Mouse (Mus musculus): Measurements from ENCODE around the gene Btg2. TPM values are rescaled to one million over a fixed set of nuclear protein-coding genes. Genes with fewer than 3 reads are reported as not detected.

Gene Btg2
- total and polyA plus RNA-seq, 3 experiments: 29.9 to 33.5 (median 31.0) TPM

DNA sequence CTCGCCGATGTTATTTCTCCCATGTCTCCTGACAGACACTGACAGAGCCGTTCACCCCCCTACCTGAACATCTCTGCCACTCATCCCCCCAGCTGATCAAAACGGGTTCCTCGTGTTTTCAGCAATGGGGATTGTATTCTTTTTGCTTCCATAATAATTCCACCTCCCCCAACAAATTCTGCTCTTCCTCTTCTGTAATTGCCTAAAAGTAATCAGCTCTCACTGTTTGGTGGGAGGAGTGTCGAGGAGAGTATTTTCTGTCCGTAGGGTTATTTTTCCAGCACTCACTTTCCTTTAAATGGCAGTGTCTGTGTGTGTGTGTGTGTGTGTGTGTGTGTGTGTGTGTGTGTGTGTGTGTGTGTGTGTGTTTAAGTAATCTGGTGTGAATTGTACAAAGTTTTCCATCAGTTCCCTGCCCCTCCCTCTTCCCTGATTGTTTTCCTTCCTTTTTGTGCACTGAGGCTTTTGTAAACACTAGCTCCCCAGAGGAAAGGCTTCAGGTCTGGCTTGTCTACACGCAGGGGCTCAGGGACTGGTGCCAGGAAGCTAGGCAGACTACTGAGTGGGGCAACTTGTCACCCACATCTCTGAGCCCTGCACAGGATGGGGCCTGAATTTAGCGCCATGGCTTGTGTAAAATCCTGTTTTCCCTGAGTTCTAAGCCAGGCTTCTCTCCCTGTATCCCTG, 700 bp upstream of the Btg2 start:
- TF ChIP-seq POLR2A (IDR thresholded peaks at IDR 0.05; ENCODE audit: insufficient read depth, low read depth, low read length) (peak; percentile 64; the same call in 1 of the 2 replicates), CTCF (IDR thresholded peaks at IDR 0.05) (no peak), EP300 (IDR thresholded peaks at IDR 0.05; ENCODE audit: insufficient read depth, low read depth, low read length) (peak; percentile 92)
- 10% methylated on average over 9 of the region's 9 CpGs for WGBS
- peaks cover 24% of the 10 kb centered on the region for H3K36me3 ChIP-seq (ENCODE audit: control insufficient read depth, insufficient read depth, low read length)
- peak overlapping the region; percentile 99 for H3K27ac ChIP-seq
- peaks cover 35% of the 10 kb centered on the region for H3K4me1 ChIP-seq (ENCODE audit: control insufficient read depth, insufficient read depth, low read length)
- peak overlapping the region; percentile 64 for H3K9ac ChIP-seq (ENCODE audit: low read depth, low read length)
- H3K4me3 ChIP-seq: peak overlapping the region; percentile 40
- peak; percentile 74 to 82 for DNase-seq
- intact Hi-C loops (cut with DNase I): no loop called here
- no peaks in the 10 kb centered on the region for H3K27me3 ChIP-seq (ENCODE audit: control insufficient read depth, insufficient read depth, low read length)
- H3K79me2 ChIP-seq (replicated peaks; ENCODE audit: control insufficient read depth, insufficient read depth, low read length): peaks cover 2% of the 10 kb centered on the region

DNA sequence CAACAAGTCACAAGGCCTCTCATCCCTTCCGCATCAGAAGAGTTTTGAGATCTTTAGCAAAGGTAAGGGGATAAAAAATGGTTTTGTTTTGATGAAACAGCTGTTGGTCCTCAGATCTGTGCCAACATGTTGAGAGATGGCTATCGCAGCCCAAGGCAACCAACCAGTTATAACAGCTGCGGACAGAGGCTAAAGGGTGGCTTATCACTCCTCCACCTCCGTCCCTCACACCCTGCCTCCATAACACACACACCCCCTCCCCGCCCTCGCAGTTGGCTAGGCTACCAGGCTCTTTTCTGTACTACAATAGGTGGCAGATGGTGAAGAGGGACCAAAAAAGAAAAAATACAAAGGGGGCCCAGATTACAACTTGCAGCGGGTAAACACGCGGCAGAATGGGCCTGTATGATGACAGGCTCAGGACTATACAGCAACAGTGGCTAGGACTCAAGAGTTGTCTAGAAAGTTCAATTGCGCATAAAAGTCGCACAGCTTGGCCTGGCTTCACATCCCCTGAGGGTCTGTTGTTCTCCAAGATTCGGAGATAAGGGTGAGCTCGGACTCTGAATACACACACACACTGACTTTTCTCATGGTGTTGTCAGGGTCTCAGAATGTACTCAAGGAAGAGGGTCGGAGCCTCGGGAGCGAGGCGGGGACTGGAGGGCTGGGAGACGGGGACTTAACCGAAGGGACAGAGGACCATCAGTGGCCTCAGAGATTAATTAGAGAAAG, 692 bp downstream of the Btg2 start:
- Histone ChIP-seq H3K36me3 (ENCODE audit: control insufficient read depth, insufficient read depth, low read length) (peaks cover 32% of the 10 kb centered on the region), H3K27me3 (ENCODE audit: control insufficient read depth, insufficient read depth, low read length) (no peaks in the 10 kb centered on the region), H3K79me2 (replicated peaks; ENCODE audit: control insufficient read depth, insufficient read depth, low read length) (peaks cover 2% of the 10 kb centered on the region), H3K9ac (ENCODE audit: low read depth, low read length) (peak overlapping the region; percentile 91), H3K4me3 (peak overlapping the region; percentile 65), H3K27ac (peak overlapping the region; percentile 96), H3K4me1 (ENCODE audit: control insufficient read depth, insufficient read depth, low read length) (peaks cover 35% of the 10 kb centered on the region)
- intact Hi-C loops (cut with DNase I): loop anchor here (1.0 kb wide), 1 partner anchor 21 kb away; no protein-coding TSS in a partner anchor
- TF ChIP-seq EP300 (IDR thresholded peaks at IDR 0.05; ENCODE audit: insufficient read depth, low read depth, low read length) (no peak), POLR2A (IDR thresholded peaks at IDR 0.05; ENCODE audit: insufficient read depth, low read depth, low read length) (peak; percentile 9), CTCF (IDR thresholded peaks at IDR 0.05) (no peak)
- 2% methylated on average over 19 of the region's 19 CpGs for WGBS
- peak; percentile 62 for DNase-seq

DNA sequence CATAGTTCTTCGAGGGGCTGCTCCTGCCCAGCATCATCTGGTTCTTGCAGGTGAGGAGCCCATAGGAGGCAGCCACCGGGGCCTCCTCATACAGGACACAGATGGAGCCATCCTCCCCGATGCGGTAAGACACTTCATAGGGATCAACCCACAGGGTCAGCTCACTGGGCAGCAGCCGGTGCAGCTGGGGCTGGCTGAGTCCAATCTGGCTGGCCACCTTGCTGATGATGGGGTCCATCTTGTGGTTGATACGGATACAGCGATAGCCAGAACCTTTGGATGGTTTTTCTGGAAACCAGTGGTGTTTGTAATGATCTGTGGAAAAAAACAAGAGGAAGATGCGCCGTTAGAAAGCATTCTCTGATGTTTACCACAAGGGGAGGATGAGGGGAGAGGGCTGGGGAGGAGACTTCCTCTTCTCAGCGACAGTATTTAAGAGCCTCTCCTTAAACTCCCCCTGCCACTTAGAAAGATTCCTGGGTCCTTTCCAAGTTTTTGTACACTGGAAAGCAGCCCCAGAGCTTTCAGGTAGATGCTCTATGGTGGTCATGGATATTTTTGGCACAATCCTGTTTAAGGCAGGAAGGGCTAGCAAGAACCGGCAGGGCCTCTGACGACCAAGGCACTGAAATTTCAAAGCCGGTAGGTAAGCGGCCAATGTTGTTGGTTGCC, 1.4 kb downstream of the Btg2 start:
- peak overlapping the region; percentile 96 for H3K27ac ChIP-seq
- intact Hi-C loops (cut with DNase I): loop anchor here (1.0 kb wide), 2 partner anchors 14 to 22 kb away; no protein-coding TSS in a partner anchor

DNA sequence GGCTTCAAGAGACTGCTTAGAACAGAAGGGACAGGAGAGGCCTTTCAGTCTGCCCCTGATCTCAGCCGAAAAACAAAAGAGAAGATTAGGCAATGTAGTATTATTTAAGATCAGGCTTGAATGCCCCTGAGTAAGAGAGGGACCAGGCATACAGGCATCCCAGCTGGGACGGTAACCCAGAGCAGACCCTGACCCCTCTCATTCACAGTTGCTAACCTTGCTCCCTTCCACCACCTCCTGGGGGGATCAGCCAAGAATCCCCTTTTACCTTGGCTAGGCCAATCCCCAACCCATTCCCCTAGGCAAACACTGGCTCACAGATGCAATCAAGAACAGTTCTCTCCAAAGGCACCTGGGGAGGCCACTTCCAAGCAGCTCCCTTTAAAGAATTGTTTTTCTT, 2.1 kb downstream of the Btg2 start:
- intact Hi-C loops (cut with DNase I): loop anchor here (1.0 kb wide), 1 partner anchor 13 kb away; no protein-coding TSS in a partner anchor
- peaks cover 29% of the 10 kb centered on the region for H3K4me1 ChIP-seq (ENCODE audit: control insufficient read depth, insufficient read depth, low read length)
- H3K4me3 ChIP-seq: peak overlapping the region; percentile 65
- peak overlapping the region; percentile 96 for H3K27ac ChIP-seq
- peak overlapping the region; percentile 47 for H3K9ac ChIP-seq (ENCODE audit: low read depth, low read length)
- DNase-seq: no peak
- peaks cover 35% of the 10 kb centered on the region for H3K36me3 ChIP-seq (ENCODE audit: control insufficient read depth, insufficient read depth, low read length)
- peaks cover 2% of the 10 kb centered on the region for H3K79me2 ChIP-seq (replicated peaks; ENCODE audit: control insufficient read depth, insufficient read depth, low read length)
- 61% methylated on average over 2 of the region's 2 CpGs for WGBS
- H3K27me3 ChIP-seq (ENCODE audit: control insufficient read depth, insufficient read depth, low read length): no peaks in the 10 kb centered on the region
- TF ChIP-seq POLR2A (IDR thresholded peaks at IDR 0.05; ENCODE audit: insufficient read depth, low read depth, low read length): 0 out of 2 replicates have a peak, but pooled peaks have one; percentile 22
- TF ChIP-seq EP300 (IDR thresholded peaks at IDR 0.05; ENCODE audit: insufficient read depth, low read depth, low read length): no peak

More for the DNA sequence above, 1.4 kb downstream of the Btg2 start:
- DNase-seq: peak; percentile 64 to 70
- H3K36me3 ChIP-seq (ENCODE audit: control insufficient read depth, insufficient read depth, low read length): peaks cover 35% of the 10 kb centered on the region
- peaks cover 2% of the 10 kb centered on the region for H3K79me2 ChIP-seq (replicated peaks; ENCODE audit: control insufficient read depth, insufficient read depth, low read length)
- H3K4me1 ChIP-seq (ENCODE audit: control insufficient read depth, insufficient read depth, low read length): peaks cover 31% of the 10 kb centered on the region
- H3K27me3 ChIP-seq (ENCODE audit: control insufficient read depth, insufficient read depth, low read length): no peaks in the 10 kb centered on the region
- H3K9ac ChIP-seq (ENCODE audit: low read depth, low read length): peak overlapping the region; percentile 91
- peak overlapping the region; percentile 65 for H3K4me3 ChIP-seq
- 7% methylated on average over 14 of the region's 14 CpGs for WGBS
- TF ChIP-seq EP300 (IDR thresholded peaks at IDR 0.05; ENCODE audit: insufficient read depth, low read depth, low read length) (no peak), CTCF (IDR thresholded peaks at IDR 0.05) (peak; percentile 60)

DNA sequence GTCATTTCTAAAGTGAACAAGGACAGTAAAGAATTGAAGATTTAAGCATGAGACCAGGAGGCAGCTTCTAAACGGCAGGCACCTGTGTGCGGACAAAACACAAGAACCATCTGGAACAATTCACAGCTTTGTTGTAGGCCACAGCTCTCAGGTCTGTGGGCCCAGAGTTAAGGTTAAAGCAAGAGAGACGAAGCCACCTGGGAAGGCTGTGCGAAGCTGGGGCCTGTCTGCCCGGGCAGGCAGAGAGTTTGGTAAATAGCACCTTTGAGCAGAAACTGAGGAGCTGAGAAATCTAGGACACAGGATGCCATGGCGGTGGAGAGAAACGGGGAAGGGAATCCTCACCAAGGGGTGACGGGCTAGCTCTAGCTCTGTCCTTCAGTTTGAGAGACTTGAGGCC, 3.4 kb downstream of the Btg2 start:
- DNase-seq: peak in 1 of 2 experiments; percentile 6
- Histone ChIP-seq H3K27ac (peak overlapping the region; percentile 96), H3K27me3 (ENCODE audit: control insufficient read depth, insufficient read depth, low read length) (no peaks in the 10 kb centered on the region), H3K36me3 (ENCODE audit: control insufficient read depth, insufficient read depth, low read length) (peaks cover 35% of the 10 kb centered on the region), H3K9ac (ENCODE audit: low read depth, low read length) (peak overlapping the region; percentile 26; the same call in 1 of the 2 replicates), H3K79me2 (replicated peaks; ENCODE audit: control insufficient read depth, insufficient read depth, low read length) (peaks cover 2% of the 10 kb centered on the region), H3K4me3 (peak overlapping the region; percentile 65), H3K4me1 (ENCODE audit: control insufficient read depth, insufficient read depth, low read length) (peaks cover 23% of the 10 kb centered on the region)
- 73% methylated on average over 8 of the region's 8 CpGs for WGBS
- intact Hi-C loops (cut with DNase I): loop anchor here (1.0 kb wide), 1 partner anchor 20 kb away; no protein-coding TSS in a partner anchor
- TF ChIP-seq CTCF (IDR thresholded peaks at IDR 0.05) (no peak), EP300 (IDR thresholded peaks at IDR 0.05; ENCODE audit: insufficient read depth, low read depth, low read length) (no peak), POLR2A (IDR thresholded peaks at IDR 0.05; ENCODE audit: insufficient read depth, low read depth, low read length) (no peak)
